Mouse (Mus musculus) thymus, adult 18-20 months (tissue): ENCODE measurements around the gene Cyp2w1.
A peak's percentile ranks its signal among the peaks of the same experiment; 100 is the strongest.
"Not testable (repeated sequence)": the region's sequence is repeated elsewhere in the genome, so short reads cannot be mapped to it uniquely, and the experiment has no call there.

Experiments
- DNase-seq, 2 experiments: peaks; one replicate each; pipeline ENCODE4 v3.0.0; 2022; ENCODE audit warnings: mixed read lengths in 2 of 2

Gene Cyp2w1

GRCm38 (mm10) chr5:139387329-139388194, 35.1 kb downstream of the Cyp2w1 start:
- DNase-seq = no peak

GRCm38 (mm10) chr5:139388195-139388570, 35.8 kb downstream of the Cyp2w1 start:
- no peak for DNase-seq

- DNase-seq = no peak
Measured at GRCm38 (mm10) chr5:139388694-139389675, 36.6 kb downstream of the Cyp2w1 start.

GRCm38 (mm10) chr5:139389676-139390061, 37.3 kb downstream of the Cyp2w1 start:
- DNase-seq = no peak

GRCm38 (mm10) chr5:139390324-139391119, 38.1 kb downstream of the Cyp2w1 start:
- not testable (repeated sequence) for DNase-seq

GRCm38 (mm10) chr5:139391309-139391990, 39.0 kb downstream of the Cyp2w1 start:
- DNase-seq = no peak

- no peak for DNase-seq
Measured at GRCm38 (mm10) chr5:139392219-139393196, 40.1 kb downstream of the Cyp2w1 start.

GRCm38 (mm10) chr5:139393197-139393588, 40.8 kb downstream of the Cyp2w1 start:
- DNase-seq = no peak

- no peak for DNase-seq
Measured at GRCm38 (mm10) chr5:139394399-139394798, 42.0 kb downstream of the Cyp2w1 start.

- no peak for DNase-seq
Measured at GRCm38 (mm10) chr5:139395528-139395927, 43.1 kb downstream of the Cyp2w1 start.

- no peak for DNase-seq
Measured at GRCm38 (mm10) chr5:139397359-139397916, 45.0 kb downstream of the Cyp2w1 start.

GRCm38 (mm10) chr5:139397959-139398753, 45.7 kb downstream of the Cyp2w1 start:
- DNase-seq = peak; percentile 74 to 80

GRCm38 (mm10) chr5:139398786-139399185, 46.4 kb downstream of the Cyp2w1 start:
- no peak for DNase-seq

GRCm38 (mm10) chr5:139399991-139400390, 47.6 kb downstream of the Cyp2w1 start:
- DNase-seq = no peak

GRCm38 (mm10) chr5:139402106-139402505, 49.7 kb downstream of the Cyp2w1 start:
- DNase-seq = no peak

- DNase-seq = no peak
Measured at GRCm38 (mm10) chr5:139403692-139404260, 51.4 kb downstream of the Cyp2w1 start.

GRCm38 (mm10) chr5:139404801-139405401, 52.5 kb downstream of the Cyp2w1 start, which contains the start of gene C130050O18Rik:
TSS of gene C130050O18Rik (plus strand) at chr5:139405280.
- DNase-seq = no peak

GRCm38 (mm10) chr5:139405478-139405877, 53.1 kb downstream of the Cyp2w1 start:
- DNase-seq = no peak

- no peak for DNase-seq
Measured at GRCm38 (mm10) chr5:139405953-139406352, 53.5 kb downstream of the Cyp2w1 start.
